Mouse (Mus musculus): Measurements from ENCODE around the gene Gpr39. TPM values are rescaled to one million over a fixed set of nuclear protein-coding genes. Genes with fewer than 3 reads are reported as not detected.

Gpr39 gene
- polyA plus RNA-seq, 1 experiment from 2014 or later = 0.41 TPM

GRCm38 (mm10) chr1:125715286-125715685, 38.5 kb downstream of the Gpr39 start:
- Histone ChIP-seq H3K27ac (ENCODE audit: low read length) (no peak overlapping the region), H3K4me2 (ENCODE audit: low read length) (no peak overlapping the region), H3K36me3 (ENCODE audit: control insufficient read depth, insufficient read depth, low read length) (no peaks in the 10 kb centered on the region), H3K9ac (ENCODE audit: low read depth, low read length) (no peak overlapping the region), H3K9me3 (replicated peaks; ENCODE audit: control insufficient read depth, low read length, poor library complexity, severe bottlenecking) (no peaks in the 10 kb centered on the region), H3K27me3 (ENCODE audit: control insufficient read depth, insufficient read depth, low read depth, low read length) (no peaks in the 10 kb centered on the region), H3K4me1 (ENCODE audit: control insufficient read depth, insufficient read depth, low read length) (no peaks in the 10 kb centered on the region), H3K4me3 (ENCODE audit: low read depth, low read length) (no peak overlapping the region)
- 55% methylated on average over 3 of the region's 3 CpGs for WGBS
- no peak for ATAC-seq

- WGBS = 68% methylated on average over 6 of the region's 6 CpGs
- Histone ChIP-seq H3K27me3 (ENCODE audit: control insufficient read depth, insufficient read depth, low read depth, low read length) (no peaks in the 10 kb centered on the region), H3K36me3 (ENCODE audit: control insufficient read depth, insufficient read depth, low read length) (no peaks in the 10 kb centered on the region), H3K4me1 (ENCODE audit: control insufficient read depth, insufficient read depth, low read length) (no peaks in the 10 kb centered on the region), H3K4me2 (ENCODE audit: low read length) (no peak overlapping the region), H3K4me3 (ENCODE audit: low read depth, low read length) (no peak overlapping the region), H3K9ac (ENCODE audit: low read depth, low read length) (no peak overlapping the region), H3K27ac (ENCODE audit: low read length) (no peak overlapping the region), H3K9me3 (replicated peaks; ENCODE audit: control insufficient read depth, low read length, poor library complexity, severe bottlenecking) (no peaks in the 10 kb centered on the region)
- ATAC-seq = no peak
Observed at GRCm38 (mm10) chr1:125716241-125716640, 39.4 kb downstream of the Gpr39 start.

GRCm38 (mm10) chr1:125717906-125718305, 41.1 kb downstream of the Gpr39 start:
- H3K27ac ChIP-seq (ENCODE audit: low read length) = no peak overlapping the region

GRCm38 (mm10) chr1:125719127-125719526, 42.3 kb downstream of the Gpr39 start:
- no peaks in the 10 kb centered on the region for H3K27me3 ChIP-seq (ENCODE audit: control insufficient read depth, insufficient read depth, low read depth, low read length)
- no peak overlapping the region for H3K27ac ChIP-seq (ENCODE audit: low read length)
- ATAC-seq = no peak
- 91% methylated on average over 6 of the region's 6 CpGs for WGBS
- H3K4me1 ChIP-seq (ENCODE audit: control insufficient read depth, insufficient read depth, low read length) = no peaks in the 10 kb centered on the region
- no peak overlapping the region for H3K4me2 ChIP-seq (ENCODE audit: low read length)
- H3K9ac ChIP-seq (ENCODE audit: low read depth, low read length) = no peak overlapping the region
- no peak overlapping the region for H3K4me3 ChIP-seq (ENCODE audit: low read depth, low read length)
- H3K36me3 ChIP-seq (ENCODE audit: control insufficient read depth, insufficient read depth, low read length) = no peaks in the 10 kb centered on the region
- no peaks in the 10 kb centered on the region for H3K9me3 ChIP-seq (replicated peaks; ENCODE audit: control insufficient read depth, low read length, poor library complexity, severe bottlenecking)

More at GRCm38 (mm10) chr1:125717906-125718305, 41.1 kb downstream of the Gpr39 start:
- H3K4me2 ChIP-seq (ENCODE audit: low read length) = no peak overlapping the region
- no peak overlapping the region for H3K4me3 ChIP-seq (ENCODE audit: low read depth, low read length)
- no peaks in the 10 kb centered on the region for H3K9me3 ChIP-seq (replicated peaks; ENCODE audit: control insufficient read depth, low read length, poor library complexity, severe bottlenecking)
- no peaks in the 10 kb centered on the region for H3K27me3 ChIP-seq (ENCODE audit: control insufficient read depth, insufficient read depth, low read depth, low read length)
- ATAC-seq = no peak
- H3K9ac ChIP-seq (ENCODE audit: low read depth, low read length) = no peak overlapping the region
- 86% methylated on average over 5 of the region's 5 CpGs for WGBS
- H3K36me3 ChIP-seq (ENCODE audit: control insufficient read depth, insufficient read depth, low read length) = no peaks in the 10 kb centered on the region
- H3K4me1 ChIP-seq (ENCODE audit: control insufficient read depth, insufficient read depth, low read length) = no peaks in the 10 kb centered on the region

- H3K9ac ChIP-seq (ENCODE audit: low read depth, low read length) = no peak overlapping the region
- WGBS = 92% methylated on average over 12 of the region's 12 CpGs
- no peaks in the 10 kb centered on the region for H3K27me3 ChIP-seq (ENCODE audit: control insufficient read depth, insufficient read depth, low read depth, low read length)
- no peak for ATAC-seq
- no peaks in the 10 kb centered on the region for H3K9me3 ChIP-seq (replicated peaks; ENCODE audit: control insufficient read depth, low read length, poor library complexity, severe bottlenecking)
- no peaks in the 10 kb centered on the region for H3K36me3 ChIP-seq (ENCODE audit: control insufficient read depth, insufficient read depth, low read length)
- H3K27ac ChIP-seq (ENCODE audit: low read length) = no peak overlapping the region
- H3K4me2 ChIP-seq (ENCODE audit: low read length) = no peak overlapping the region
- H3K4me3 ChIP-seq (ENCODE audit: low read depth, low read length) = no peak overlapping the region
- no peaks in the 10 kb centered on the region for H3K4me1 ChIP-seq (ENCODE audit: control insufficient read depth, insufficient read depth, low read length)
Observed at GRCm38 (mm10) chr1:125721104-125721758, 44.4 kb downstream of the Gpr39 start.

- no peak for ATAC-seq
- Histone ChIP-seq H3K36me3 (ENCODE audit: control insufficient read depth, insufficient read depth, low read length) (no peaks in the 10 kb centered on the region), H3K27me3 (ENCODE audit: control insufficient read depth, insufficient read depth, low read depth, low read length) (no peaks in the 10 kb centered on the region), H3K27ac (ENCODE audit: low read length) (no peak overlapping the region), H3K9ac (ENCODE audit: low read depth, low read length) (no peak overlapping the region), H3K4me1 (ENCODE audit: control insufficient read depth, insufficient read depth, low read length) (no peaks in the 10 kb centered on the region), H3K4me3 (ENCODE audit: low read depth, low read length) (no peak overlapping the region), H3K9me3 (replicated peaks; ENCODE audit: control insufficient read depth, low read length, poor library complexity, severe bottlenecking) (no peaks in the 10 kb centered on the region), H3K4me2 (ENCODE audit: low read length) (no peak overlapping the region)
- WGBS = 77% methylated on average over 5 of the region's 5 CpGs
Observed at GRCm38 (mm10) chr1:125724304-125724703, 47.5 kb downstream of the Gpr39 start.

- H3K27ac ChIP-seq (ENCODE audit: low read length) = no peak overlapping the region
- no peak overlapping the region for H3K4me2 ChIP-seq (ENCODE audit: low read length)
- 79% methylated on average over 6 of the region's 6 CpGs for WGBS
- ATAC-seq = no peak
- H3K9me3 ChIP-seq (replicated peaks; ENCODE audit: control insufficient read depth, low read length, poor library complexity, severe bottlenecking) = no peaks in the 10 kb centered on the region
- no peaks in the 10 kb centered on the region for H3K4me1 ChIP-seq (ENCODE audit: control insufficient read depth, insufficient read depth, low read length)
- H3K4me3 ChIP-seq (ENCODE audit: low read depth, low read length) = no peak overlapping the region
- H3K27me3 ChIP-seq (ENCODE audit: control insufficient read depth, insufficient read depth, low read depth, low read length) = no peaks in the 10 kb centered on the region
- H3K36me3 ChIP-seq (ENCODE audit: control insufficient read depth, insufficient read depth, low read length) = no peaks in the 10 kb centered on the region
- no peak overlapping the region for H3K9ac ChIP-seq (ENCODE audit: low read depth, low read length)
Observed at GRCm38 (mm10) chr1:125729025-125729565, 52.3 kb downstream of the Gpr39 start.

- no peaks in the 10 kb centered on the region for H3K36me3 ChIP-seq (ENCODE audit: control insufficient read depth, insufficient read depth, low read length)
- H3K4me1 ChIP-seq (ENCODE audit: control insufficient read depth, insufficient read depth, low read length) = no peaks in the 10 kb centered on the region
- no peaks in the 10 kb centered on the region for H3K9me3 ChIP-seq (replicated peaks; ENCODE audit: control insufficient read depth, low read length, poor library complexity, severe bottlenecking)
- 0 out of 2 replicates have a peak overlapping the region, but pooled peaks have one; percentile 24 for H3K27ac ChIP-seq (ENCODE audit: low read length)
- no peak overlapping the region for H3K4me2 ChIP-seq (ENCODE audit: low read length)
- no peaks in the 10 kb centered on the region for H3K27me3 ChIP-seq (ENCODE audit: control insufficient read depth, insufficient read depth, low read depth, low read length)
- WGBS = 41% methylated on average over 13 of the region's 13 CpGs
- ATAC-seq = peak; percentile 75
- no peak overlapping the region for H3K9ac ChIP-seq (ENCODE audit: low read depth, low read length)
- H3K4me3 ChIP-seq (ENCODE audit: low read depth, low read length) = no peak overlapping the region
Observed at GRCm38 (mm10) chr1:125729731-125730536, 53.1 kb downstream of the Gpr39 start.

- H3K36me3 ChIP-seq (ENCODE audit: control insufficient read depth, insufficient read depth, low read length) = no peaks in the 10 kb centered on the region
- 92% methylated on average over 6 of the region's 6 CpGs for WGBS
Observed at GRCm38 (mm10) chr1:125730537-125730880, 53.7 kb downstream of the Gpr39 start.

More at GRCm38 (mm10) chr1:125730537-125730880, 53.7 kb downstream of the Gpr39 start:
- ATAC-seq = 0 out of 2 replicates have a peak, but pooled peaks have one; percentile 25
- Histone ChIP-seq H3K4me1 (ENCODE audit: control insufficient read depth, insufficient read depth, low read length) (no peaks in the 10 kb centered on the region), H3K4me3 (ENCODE audit: low read depth, low read length) (no peak overlapping the region), H3K27ac (ENCODE audit: low read length) (no peak overlapping the region), H3K4me2 (ENCODE audit: low read length) (no peak overlapping the region), H3K9me3 (replicated peaks; ENCODE audit: control insufficient read depth, low read length, poor library complexity, severe bottlenecking) (no peaks in the 10 kb centered on the region), H3K9ac (ENCODE audit: low read depth, low read length) (no peak overlapping the region), H3K27me3 (ENCODE audit: control insufficient read depth, insufficient read depth, low read depth, low read length) (no peaks in the 10 kb centered on the region)
